Mouse (Mus musculus): Measurements from ENCODE around the gene Gnl1. TPM values are rescaled to one million over a fixed set of nuclear protein-coding genes. Genes with fewer than 3 reads are reported as not detected.

Gene Gnl1
- polyA plus RNA-seq, 1 experiment = 34.1 TPM

- 3% methylated on average over 17 of the region's 17 CpGs for WGBS
- DNase-seq = peak; percentile 79
- Histone ChIP-seq H3K4me1 (ENCODE audit: control insufficient read depth, insufficient read depth, low read length) (peaks cover 6% of the 10 kb centered on the region; the same call in 1 of the 2 replicates), H3K4me3 (replicated peaks; ENCODE audit: extremely low read depth, low read depth, low read length) (peak overlapping the region; percentile 44)
- TF ChIP-seq CTCF (IDR thresholded peaks at IDR 0.05; ENCODE audit: insufficient read depth, low read length) = peak; percentile 99
- no peak for TF ChIP-seq POLR2A (IDR thresholded peaks at IDR 0.05; ENCODE audit: borderline replicate concordance, extremely low read depth, low read depth, low read length)
Measured at GRCm38 (mm10) chr17:35993675-35994074, 14.0 kb downstream of the Gnl1 start.

GRCm38 (mm10) chr17:35994175-35994878 lies 14.7 kb downstream of the Gnl1 start:
- TF ChIP-seq CTCF (IDR thresholded peaks at IDR 0.05; ENCODE audit: insufficient read depth, low read length) = no peak
- peak; percentile 84; the same call in 1 of the 2 replicates for TF ChIP-seq POLR2A (IDR thresholded peaks at IDR 0.05; ENCODE audit: borderline replicate concordance, extremely low read depth, low read depth, low read length)
- peak; percentile 80 for DNase-seq
- Histone ChIP-seq H3K4me3 (replicated peaks; ENCODE audit: extremely low read depth, low read depth, low read length) (peak overlapping the region; percentile 63), H3K4me1 (ENCODE audit: control insufficient read depth, insufficient read depth, low read length) (peaks cover 6% of the 10 kb centered on the region; the same call in 1 of the 2 replicates)
- 2% methylated on average over 31 of the region's 31 CpGs for WGBS

- peaks cover 6% of the 10 kb centered on the region; the same call in 1 of the 2 replicates for H3K4me1 ChIP-seq (ENCODE audit: control insufficient read depth, insufficient read depth, low read length)
- peak overlapping the region; percentile 63 for H3K4me3 ChIP-seq (replicated peaks; ENCODE audit: extremely low read depth, low read depth, low read length)
- TF ChIP-seq CTCF (IDR thresholded peaks at IDR 0.05; ENCODE audit: insufficient read depth, low read length) = no peak
- no peak for DNase-seq
- under 1% methylated on average over 14 of the region's 14 CpGs for WGBS
Measured at GRCm38 (mm10) chr17:35994879-35995240, 15.2 kb downstream of the Gnl1 start.

DNA sequence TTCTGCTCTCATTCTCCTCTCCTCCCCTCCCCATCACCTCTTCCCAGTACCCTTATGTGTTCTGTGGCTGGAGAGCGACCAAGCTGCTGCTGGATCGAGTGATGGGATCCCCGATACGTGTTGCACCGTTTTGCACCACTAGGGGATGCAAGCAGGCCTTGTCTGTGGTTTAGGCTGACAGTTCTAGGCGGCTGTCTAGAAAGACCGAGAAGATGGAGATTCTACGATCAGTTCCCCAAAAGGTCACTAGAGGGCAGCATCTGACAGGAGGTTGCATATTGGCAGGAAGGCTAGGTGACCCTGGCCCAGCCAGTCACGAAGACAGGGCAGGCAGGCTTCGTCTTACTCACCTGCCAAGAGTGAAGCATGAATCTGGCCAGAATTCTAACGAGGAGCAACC lies 17.3 kb downstream of the Gnl1 start:
- under 1% methylated on average over 11 of the region's 11 CpGs for WGBS
- Histone ChIP-seq H3K4me3 (replicated peaks; ENCODE audit: extremely low read depth, low read depth, low read length) (no peak overlapping the region), H3K4me1 (ENCODE audit: control insufficient read depth, insufficient read depth, low read length) (peaks cover 6% of the 10 kb centered on the region; the same call in 1 of the 2 replicates)
- 0 out of 2 replicates have a peak, but pooled peaks have one; percentile 3 for TF ChIP-seq POLR2A (IDR thresholded peaks at IDR 0.05; ENCODE audit: borderline replicate concordance, extremely low read depth, low read depth, low read length)
- TF ChIP-seq CTCF (IDR thresholded peaks at IDR 0.05; ENCODE audit: insufficient read depth, low read length) = peak; percentile 95
- DNase-seq = peak; percentile 93

GRCm38 (mm10) chr17:35997713-35998510 lies 18.3 kb downstream of the Gnl1 start:
- H3K4me1 ChIP-seq (ENCODE audit: control insufficient read depth, insufficient read depth, low read length) = peaks cover 6% of the 10 kb centered on the region; the same call in 1 of the 2 replicates
- TF ChIP-seq CTCF (IDR thresholded peaks at IDR 0.05; ENCODE audit: insufficient read depth, low read length) = no peak
- TF ChIP-seq POLR2A (IDR thresholded peaks at IDR 0.05; ENCODE audit: borderline replicate concordance, extremely low read depth, low read depth, low read length) = no peak
- DNase-seq = no peak
- 51% methylated on average over 12 of the region's 12 CpGs for WGBS
- H3K4me3 ChIP-seq (replicated peaks; ENCODE audit: extremely low read depth, low read depth, low read length) = no peak overlapping the region

DNA sequence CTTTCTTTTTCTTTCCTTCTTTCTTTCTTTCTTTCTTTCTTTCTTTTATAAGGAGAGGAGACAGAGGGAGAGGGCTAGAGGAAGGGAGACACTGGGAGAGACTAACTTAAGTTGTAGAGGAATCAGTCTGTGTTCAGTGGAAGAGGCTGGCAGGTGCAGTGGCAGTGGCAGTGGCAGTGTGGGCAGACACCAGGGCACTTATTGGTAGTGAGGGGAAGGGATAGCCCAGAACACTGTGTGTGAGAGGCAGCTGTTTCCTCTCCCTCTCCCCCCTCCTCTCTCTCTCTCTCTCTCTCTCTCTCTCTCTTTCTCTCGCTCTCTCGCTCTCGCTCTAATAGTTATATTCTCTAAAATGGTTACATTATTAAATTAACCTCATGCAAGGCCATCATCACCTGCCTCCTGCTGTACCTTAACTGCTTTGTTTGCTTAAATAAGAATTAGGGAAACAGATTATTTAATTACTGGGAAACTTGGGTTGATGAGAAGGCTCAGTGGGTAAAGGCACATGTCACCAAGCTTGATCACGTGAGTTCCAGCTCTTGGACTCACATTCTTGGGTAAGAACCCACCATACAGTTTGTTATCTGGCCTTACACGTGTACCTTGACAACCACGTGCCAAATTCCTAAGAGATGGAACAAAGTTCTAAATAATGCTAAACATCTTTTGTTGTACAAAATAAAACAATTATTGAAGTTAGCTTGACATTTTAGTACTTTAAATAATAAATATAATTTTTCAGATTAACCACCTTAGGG lies 19.1 kb downstream of the Gnl1 start:
- peaks cover 6% of the 10 kb centered on the region; the same call in 1 of the 2 replicates for H3K4me1 ChIP-seq (ENCODE audit: control insufficient read depth, insufficient read depth, low read length)
- TF ChIP-seq POLR2A (IDR thresholded peaks at IDR 0.05; ENCODE audit: borderline replicate concordance, extremely low read depth, low read depth, low read length) (no peak), CTCF (IDR thresholded peaks at IDR 0.05; ENCODE audit: insufficient read depth, low read length) (no peak)
- WGBS = 67% methylated on average over 6 of the region's 6 CpGs
- DNase-seq = no peak
- H3K4me3 ChIP-seq (replicated peaks; ENCODE audit: extremely low read depth, low read depth, low read length) = no peak overlapping the region

DNA sequence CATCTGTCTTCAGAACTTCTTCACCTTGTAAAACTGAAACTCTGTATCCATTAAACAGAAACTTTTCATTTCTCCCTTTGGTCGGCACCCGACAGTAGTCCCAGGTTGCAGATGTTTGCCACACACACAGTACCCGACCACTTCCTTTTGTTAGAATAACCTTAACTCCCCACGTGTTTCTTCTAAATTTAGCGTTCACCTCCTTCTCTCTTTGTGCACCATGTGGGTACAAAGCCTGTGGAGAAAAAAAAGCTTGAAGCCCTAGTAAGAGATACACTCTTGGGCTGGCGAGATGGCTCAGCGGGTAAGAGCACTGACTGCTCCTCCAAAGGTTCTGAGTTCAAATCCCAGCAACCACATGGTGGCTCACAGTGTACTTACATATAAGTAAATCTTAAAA lies 19.7 kb downstream of the Gnl1 start:
- peaks cover 6% of the 10 kb centered on the region; the same call in 1 of the 2 replicates for H3K4me1 ChIP-seq (ENCODE audit: control insufficient read depth, insufficient read depth, low read length)
- TF ChIP-seq POLR2A (IDR thresholded peaks at IDR 0.05; ENCODE audit: borderline replicate concordance, extremely low read depth, low read depth, low read length) (no peak), CTCF (IDR thresholded peaks at IDR 0.05; ENCODE audit: insufficient read depth, low read length) (no peak)
- no peak for DNase-seq
- H3K4me3 ChIP-seq (replicated peaks; ENCODE audit: extremely low read depth, low read depth, low read length) = no peak overlapping the region
- WGBS = 68% methylated on average over 7 of the region's 7 CpGs

DNA sequence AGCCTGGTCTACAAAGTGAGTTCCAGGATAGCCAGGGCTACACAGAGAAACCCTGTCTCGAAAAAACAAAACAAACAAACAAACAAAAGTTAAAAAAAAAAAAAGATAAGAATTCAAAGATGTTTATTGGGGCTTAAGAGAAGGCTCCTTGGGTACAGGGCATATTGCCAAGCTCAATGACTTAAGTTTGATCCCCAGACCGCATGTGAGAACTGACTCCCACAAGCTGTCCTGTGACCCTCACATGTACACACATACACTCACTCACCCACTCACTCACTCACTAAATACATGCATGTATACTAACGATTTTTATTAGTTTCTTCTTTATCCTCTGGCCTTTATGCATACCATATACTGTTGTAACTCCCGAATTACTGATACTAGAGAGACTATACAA lies 20.7 kb downstream of the Gnl1 start:
- no peak overlapping the region for H3K4me3 ChIP-seq (replicated peaks; ENCODE audit: extremely low read depth, low read depth, low read length)
- DNase-seq = no peak
- peaks cover 5% of the 10 kb centered on the region; the same call in 1 of the 2 replicates for H3K4me1 ChIP-seq (ENCODE audit: control insufficient read depth, insufficient read depth, low read length)
- 56% methylated on average over 4 of the region's 4 CpGs for WGBS
- TF ChIP-seq POLR2A (IDR thresholded peaks at IDR 0.05; ENCODE audit: borderline replicate concordance, extremely low read depth, low read depth, low read length) (no peak), CTCF (IDR thresholded peaks at IDR 0.05; ENCODE audit: insufficient read depth, low read length) (no peak)
